Mouse (Mus musculus) forebrain, embryonic 10.5 days (tissue): ENCODE data around the gene Slc25a29. TPM values are rescaled to one million over a fixed set of nuclear protein-coding genes. Genes with fewer than 3 reads are reported as not detected.

ENCODE experiments used
- DNase-seq: peaks from one replicate; pipeline ENCODE4 v3.0.0-alpha.2; 2017; ENCODE audit warnings: low spot score; ENCODE audit errors: extremely low spot score
- H3K27ac ChIP-seq: fragments of 300-500 bp; sonication (generic); 2 replicates; pipeline ENCODE4 v1.5.1; 2016; ENCODE audit warnings: mild to moderate bottlenecking
- H3K27me3 ChIP-seq: fragments of 300-500 bp; sonication (generic); 2 replicates; pipeline ENCODE4 v1.6.1; 2016; ENCODE audit warnings: mild to moderate bottlenecking; ENCODE audit not compliant: poor library complexity, severe bottlenecking
- H3K36me3 ChIP-seq: fragments of 300-500 bp; sonication (generic); replicated peaks from 2 replicates; pipeline ENCODE4 v1.6.1; 2016; ENCODE audit warnings: mild to moderate bottlenecking, moderate library complexity
- H3K4me1 ChIP-seq: fragments of 300-500 bp; sonication (generic); 2 replicates; pipeline ENCODE4 v1.6.1; 2016
- H3K4me3 ChIP-seq: fragments of 300-500 bp; sonication (generic); 2 replicates; pipeline ENCODE4 v1.5.1; 2016; ENCODE audit warnings: mild to moderate bottlenecking, moderate library complexity
- H3K9me3 ChIP-seq: fragments of 300-500 bp; sonication (generic); 2 replicates; pipeline ENCODE4 v1.6.1; 2016; ENCODE audit warnings: mild to moderate bottlenecking, moderate library complexity
- WGBS: fragments of 180-500 bp; shearing (Covaris S2); methylation state at CpG from one replicate; pipeline ENCODE4 v1.1.7; 2016; 5-methylcytosine and 5-hydroxymethylcytosine counted together
- polyA plus RNA-seq: library from polyadenylated mRNA; unstranded; fragments of >200 nt; fragmentation: Nextera tagmentation; extraction: Ambion mirVana; gene quantifications from 2 replicates; pipeline ENCODE4 v1.2.1, GENCODE M21; 2016

Slc25a29 gene
- 11.7 and 12.1 TPM in 2 replicates for polyA plus RNA-seq

GRCm38 (mm10) chr12:108835840-108836409 lies at the start of gene Slc25a29, which contains the start of gene Slc25a47:
Gene Slc25a29 (minus strand): TSS chr12:108835883.
Gene Slc25a47 (plus strand): TSS chr12:108836046.
- 1% methylated on average over 53 of the region's 53 CpGs for WGBS
- Histone ChIP-seq H3K9me3 (no peaks in the 10 kb centered on the region), H3K4me1 (peaks cover 53% of the 10 kb centered on the region), H3K27ac (peak within 1 kb of the TSS; percentile 93), H3K27me3 (peaks cover 10% of the 10 kb centered on the region), H3K4me3 (peak within 1 kb of the TSS; percentile 63), H3K36me3 (peaks cover 42% of the 10 kb centered on the region)
- peak; percentile 94 for DNase-seq

- Histone ChIP-seq H3K27me3 (no peaks in the 10 kb centered on the region), H3K36me3 (peaks cover 100% of the 10 kb centered on the region), H3K4me1 (no peaks in the 10 kb centered on the region), H3K9me3 (no peaks in the 10 kb centered on the region), H3K27ac (no peak overlapping the region), H3K4me3 (no peak overlapping the region)
- DNase-seq: no peak
- 91% methylated on average over 8 of the region's 8 CpGs for whole genome bisulfite sequencing
Measured at GRCm38 (mm10) chr12:108882776-108883175, 47.1 kb upstream of the Slc25a29 start.

- no peaks in the 10 kb centered on the region for H3K4me1 ChIP-seq
- 89% methylated on average over 3 of the region's 3 CpGs for WGBS
- peaks cover 99% of the 10 kb centered on the region for H3K36me3 ChIP-seq
- no peaks in the 10 kb centered on the region for H3K27me3 ChIP-seq
- H3K27ac ChIP-seq: no peak overlapping the region
- no peaks in the 10 kb centered on the region for H3K9me3 ChIP-seq
- no peak for DNase-seq
- no peak overlapping the region for H3K4me3 ChIP-seq
Measured at GRCm38 (mm10) chr12:108881192-108881591, 45.5 kb upstream of the Slc25a29 start.

- no peak overlapping the region for H3K27ac ChIP-seq
- H3K4me1 ChIP-seq: no peaks in the 10 kb centered on the region
- no peak for DNase-seq
- no peaks in the 10 kb centered on the region for H3K27me3 ChIP-seq
- WGBS: 89% methylated on average over 5 of the region's 5 CpGs
- no peak overlapping the region for H3K4me3 ChIP-seq
- peaks cover 99% of the 10 kb centered on the region for H3K36me3 ChIP-seq
- no peaks in the 10 kb centered on the region for H3K9me3 ChIP-seq
Measured at GRCm38 (mm10) chr12:108880606-108881005, 44.9 kb upstream of the Slc25a29 start.

- Histone ChIP-seq H3K9me3 (no peaks in the 10 kb centered on the region), H3K36me3 (peaks cover 99% of the 10 kb centered on the region), H3K27me3 (no peaks in the 10 kb centered on the region), H3K27ac (no peak overlapping the region), H3K4me3 (no peak overlapping the region), H3K4me1 (no peaks in the 10 kb centered on the region)
- WGBS: 95% methylated on average over 4 of the region's 4 CpGs
- no peak for DNase-seq
Measured at GRCm38 (mm10) chr12:108879138-108879537, 43.5 kb upstream of the Slc25a29 start.

- 78% methylated on average over 5 of the region's 5 CpGs for WGBS
- no peak for DNase-seq
- H3K36me3 ChIP-seq: peaks cover 99% of the 10 kb centered on the region
Measured at GRCm38 (mm10) chr12:108873122-108873521, 37.4 kb upstream of the Slc25a29 start.

GRCm38 (mm10) chr12:108869575-108869974 lies 33.9 kb upstream of the Slc25a29 start:
- H3K36me3 ChIP-seq: peaks cover 100% of the 10 kb centered on the region

More at GRCm38 (mm10) chr12:108873122-108873521, 37.4 kb upstream of the Slc25a29 start:
- Histone ChIP-seq H3K4me3 (no peak overlapping the region), H3K4me1 (no peaks in the 10 kb centered on the region), H3K27ac (no peak overlapping the region), H3K27me3 (no peaks in the 10 kb centered on the region), H3K9me3 (no peaks in the 10 kb centered on the region)

GRCm38 (mm10) chr12:108865007-108865494 lies 29.4 kb upstream of the Slc25a29 start:
- DNase-seq: no peak
- H3K4me3 ChIP-seq: no peak overlapping the region
- no peaks in the 10 kb centered on the region for H3K4me1 ChIP-seq
- H3K27ac ChIP-seq: no peak overlapping the region
- H3K36me3 ChIP-seq: peaks cover 100% of the 10 kb centered on the region
- H3K27me3 ChIP-seq: no peaks in the 10 kb centered on the region
- WGBS: 95% methylated on average over 6 of the region's 6 CpGs
- H3K9me3 ChIP-seq: no peaks in the 10 kb centered on the region

More at GRCm38 (mm10) chr12:108869575-108869974, 33.9 kb upstream of the Slc25a29 start:
- no peak overlapping the region for H3K27ac ChIP-seq
- H3K27me3 ChIP-seq: no peaks in the 10 kb centered on the region
- H3K9me3 ChIP-seq: no peaks in the 10 kb centered on the region
- H3K4me1 ChIP-seq: no peaks in the 10 kb centered on the region
- DNase-seq: no peak
- WGBS: 85% methylated on average over 2 of the region's 2 CpGs
- H3K4me3 ChIP-seq: no peak overlapping the region

GRCm38 (mm10) chr12:108858486-108858885 lies 22.8 kb upstream of the Slc25a29 start:
- Histone ChIP-seq H3K27ac (no peak overlapping the region), H3K4me1 (no peaks in the 10 kb centered on the region), H3K4me3 (no peak overlapping the region), H3K36me3 (peaks cover 56% of the 10 kb centered on the region), H3K9me3 (no peaks in the 10 kb centered on the region), H3K27me3 (no peaks in the 10 kb centered on the region)
- WGBS: 90% methylated on average over 5 of the region's 5 CpGs
- no peak for DNase-seq

- 82% methylated on average over 7 of the region's 7 CpGs for WGBS
- Histone ChIP-seq H3K27ac (no peak overlapping the region), H3K4me1 (no peaks in the 10 kb centered on the region), H3K4me3 (no peak overlapping the region), H3K36me3 (peaks cover 48% of the 10 kb centered on the region), H3K9me3 (no peaks in the 10 kb centered on the region), H3K27me3 (no peaks in the 10 kb centered on the region)
- no peak for DNase-seq
Measured at GRCm38 (mm10) chr12:108857589-108858184, 22.0 kb upstream of the Slc25a29 start.

GRCm38 (mm10) chr12:108857109-108857508 lies 21.4 kb upstream of the Slc25a29 start:
- no peaks in the 10 kb centered on the region for H3K27me3 ChIP-seq
- no peak overlapping the region for H3K27ac ChIP-seq
- H3K4me3 ChIP-seq: no peak overlapping the region
- 92% methylated on average over 7 of the region's 7 CpGs for WGBS
- no peaks in the 10 kb centered on the region for H3K4me1 ChIP-seq
- H3K9me3 ChIP-seq: no peaks in the 10 kb centered on the region
- DNase-seq: no peak
- H3K36me3 ChIP-seq: peaks cover 43% of the 10 kb centered on the region

- WGBS: 86% methylated on average over 8 of the region's 8 CpGs
- H3K27me3 ChIP-seq: no peaks in the 10 kb centered on the region
- no peaks in the 10 kb centered on the region for H3K9me3 ChIP-seq
- no peak overlapping the region for H3K4me3 ChIP-seq
- peaks cover 3% of the 10 kb centered on the region for H3K4me1 ChIP-seq
- DNase-seq: no peak
- H3K27ac ChIP-seq: 0 out of 2 replicates have a peak overlapping the region, but pooled peaks have one; percentile 30
- peaks cover 33% of the 10 kb centered on the region for H3K36me3 ChIP-seq
Measured at GRCm38 (mm10) chr12:108856186-108856585, 20.5 kb upstream of the Slc25a29 start.

- Histone ChIP-seq H3K27me3 (no peaks in the 10 kb centered on the region), H3K36me3 (peaks cover 22% of the 10 kb centered on the region), H3K4me3 (no peak overlapping the region), H3K27ac (no peak overlapping the region), H3K9me3 (no peaks in the 10 kb centered on the region), H3K4me1 (peaks cover 14% of the 10 kb centered on the region)
- no peak for DNase-seq
- WGBS: 92% methylated on average over 10 of the region's 10 CpGs
Measured at GRCm38 (mm10) chr12:108855081-108855480, 19.4 kb upstream of the Slc25a29 start.
